ENCODE assay signal across 8 mouse cellular contexts in genomic region chr1:74587233-74587772, GRCm38 (mm10). TPM values are rescaled to one million over a fixed set of nuclear protein-coding genes. Genes with fewer than 3 reads are reported as not detected.
DNase-seq lines count a peak whose midpoint lies in the region; ATAC-seq and TF ChIP-seq lines count a peak whose summit lies in the region.

No protein-coding gene starts in this region.

- H3K27me3 ChIP-seq in cerebellum, adult 2 months (ENCODE audit: control insufficient read depth, insufficient read depth, low read length) = no peaks in the 10 kb centered on the region
- no peaks in the 10 kb centered on the region for H3K27me3 ChIP-seq in neural tube, embryonic 11.5 days (ENCODE audit: control insufficient read depth, insufficient read depth, low read length)
- H3K27me3 ChIP-seq in hindbrain, embryonic 12.5 days = no peaks in the 10 kb centered on the region
- no peaks in the 10 kb centered on the region for H3K27me3 ChIP-seq in midbrain, embryonic 11.5 days (ENCODE audit: control insufficient read depth, insufficient read depth, low read length)

- no peak for DNase-seq in cerebellum, adult 2 months
- no peak for DNase-seq in cerebellum, postnatal 10 days
- DNase-seq in neural tube, embryonic 11.5 days (ENCODE audit: low spot score) = no peak
- no peak for DNase-seq in neural tube, embryonic 10.5 days (ENCODE audit: extremely low spot score, low spot score)
- no peak for DNase-seq in midbrain, embryonic 11.5 days (ENCODE audit: low spot score, missing footprints)
- DNase-seq in embryo, embryonic 10.5 days (ENCODE audit: low spot score) = no peak

- H3K27ac ChIP-seq in cerebellum, adult 2 months (ENCODE audit: insufficient read depth, low read length) = peak overlapping the region; percentile 57
- H3K27ac ChIP-seq in neural tube, embryonic 11.5 days (ENCODE audit: low read depth, low read length) = peak overlapping the region; percentile 67
- peak overlapping the region; percentile 85 for H3K27ac ChIP-seq in hindbrain, embryonic 12.5 days
- H3K27ac ChIP-seq in midbrain, embryonic 11.5 days (ENCODE audit: low read depth, low read length) = 0 out of 2 replicates have a peak overlapping the region, but pooled peaks have one; percentile 52

- H3K9ac ChIP-seq in neural tube, embryonic 11.5 days (ENCODE audit: low read length) = peak overlapping the region; percentile 79
- H3K9ac ChIP-seq in hindbrain, embryonic 12.5 days = peak overlapping the region; percentile 83
- peak overlapping the region; percentile 80 for H3K9ac ChIP-seq in midbrain, embryonic 11.5 days (ENCODE audit: low read length)

- peaks cover 5% of the 10 kb centered on the region; the same call in 1 of the 2 replicates for H3K36me3 ChIP-seq in neural tube, embryonic 11.5 days (ENCODE audit: control insufficient read depth, insufficient read depth, low read length)
- peaks cover 36% of the 10 kb centered on the region for H3K36me3 ChIP-seq in hindbrain, embryonic 12.5 days
- peaks cover 5% of the 10 kb centered on the region; the same call in 1 of the 2 replicates for H3K36me3 ChIP-seq in midbrain, embryonic 11.5 days (ENCODE audit: control insufficient read depth, insufficient read depth, low read length)

- no peak for TF ChIP-seq CTCF in cerebellum, adult 2 months (IDR thresholded peaks at IDR 0.05; ENCODE audit: borderline replicate concordance, insufficient read depth, low read depth, low read length)

- peaks cover 3% of the 10 kb centered on the region; the same call in 1 of the 2 replicates for H3K4me1 ChIP-seq in cerebellum, adult 2 months (ENCODE audit: control insufficient read depth, insufficient read depth, low read length)
- H3K4me1 ChIP-seq in neural tube, embryonic 11.5 days (ENCODE audit: control insufficient read depth, insufficient read depth, low read length) = peaks cover 13% of the 10 kb centered on the region
- peaks cover 26% of the 10 kb centered on the region for H3K4me1 ChIP-seq in hindbrain, embryonic 12.5 days
- peaks cover 18% of the 10 kb centered on the region for H3K4me1 ChIP-seq in midbrain, embryonic 11.5 days (ENCODE audit: control insufficient read depth, insufficient read depth, low read length)

- H3K9me3 ChIP-seq in neural tube, embryonic 11.5 days (ENCODE audit: control insufficient read depth, low read length) = no peaks in the 10 kb centered on the region
- no peaks in the 10 kb centered on the region for H3K9me3 ChIP-seq in hindbrain, embryonic 12.5 days (replicated peaks)
- no peaks in the 10 kb centered on the region for H3K9me3 ChIP-seq in midbrain, embryonic 11.5 days (ENCODE audit: control insufficient read depth, low read length)

- 1% methylated on average over 24 of the region's 24 CpGs for WGBS in cerebellum, adult 2 months
- WGBS in neural tube, embryonic 11.5 days = under 1% methylated on average over 24 of the region's 24 CpGs
- WGBS in hindbrain, embryonic 12.5 days = 0% methylated on average over 24 of the region's 24 CpGs
- WGBS in midbrain, embryonic 11.5 days = under 1% methylated on average over 24 of the region's 24 CpGs

- H3K4me3 ChIP-seq in cerebellum, adult 2 months (replicated peaks; ENCODE audit: insufficient read depth, low read depth, low read length) = peak overlapping the region; percentile 90
- peak overlapping the region; percentile 93 for H3K4me3 ChIP-seq in neural tube, embryonic 11.5 days (ENCODE audit: low read depth, low read length)
- peak overlapping the region; percentile 66 for H3K4me3 ChIP-seq in hindbrain, embryonic 12.5 days
- H3K4me3 ChIP-seq in midbrain, embryonic 11.5 days (ENCODE audit: low read depth, low read length) = peak overlapping the region; percentile 82

- H3K4me2 ChIP-seq in neural tube, embryonic 11.5 days (ENCODE audit: low read depth) = peak overlapping the region; percentile 89
- H3K4me2 ChIP-seq in hindbrain, embryonic 12.5 days (replicated peaks) = peak overlapping the region; percentile 95
- H3K4me2 ChIP-seq in midbrain, embryonic 11.5 days = peak overlapping the region; percentile 67

- ATAC-seq in neural tube, embryonic 11.5 days (ENCODE audit: insufficient read depth, low FRiP score, low TSS enrichment) = no peak; the same call in 1 of the 2 replicates
- ATAC-seq in hindbrain, embryonic 12.5 days (ENCODE audit: low FRiP score) = no peak; the same call in 1 of the 2 replicates
- peak; percentile 8; the same call in 1 of the 2 replicates for ATAC-seq in midbrain, embryonic 11.5 days (ENCODE audit: low FRiP score)
- ATAC-seq in monocyte, adult 5-6 weeks (replicated peaks; ENCODE audit: insufficient number of reproducible peaks, low FRiP score, low TSS enrichment, poor library complexity, severe bottlenecking) = no peak; the same call in 1 of the 2 replicates

- TF ChIP-seq POLR2A in cerebellum, adult 2 months (IDR thresholded peaks at IDR 0.05; ENCODE audit: borderline replicate concordance, insufficient read depth, low read length) = no peak

RNA-seq across cellular contexts. Expression of gene Zfp142, which starts 0.7 kb away (rescaled TPM):
- polyA plus RNA-seq in cerebellum, adult 2 months (2012; rRNA removed) = 26.8 and 30.1 TPM in 2 replicates
- 9.7 and 10.2 TPM in 2 replicates for polyA plus RNA-seq in neural tube, embryonic 11.5 days (2014; fragmentation: Nextera tagmentation; extraction: Ambion mirVana)
- polyA plus RNA-seq in hindbrain, embryonic 12.5 days (2016; fragmentation: Nextera tagmentation; extraction: Ambion mirVana) = 10.1 and 12.1 TPM in 2 replicates
- 6.9 and 8.3 TPM in 2 replicates for polyA plus RNA-seq in midbrain, embryonic 11.5 days (2014; fragmentation: Nextera tagmentation; extraction: Ambion mirVana)
- total RNA-seq in monocyte, adult 5-6 weeks (2017) = 6.4 to 18.3 TPM (median 16.4 TPM) in 3 replicates

RNA-seq across cellular contexts. Expression of gene Bcs1l, which starts 0.8 kb away (rescaled TPM):
- polyA plus RNA-seq in cerebellum, adult 2 months (2012; rRNA removed) = 26.7 and 28.9 TPM in 2 replicates
- polyA plus RNA-seq in neural tube, embryonic 11.5 days (2014; fragmentation: Nextera tagmentation; extraction: Ambion mirVana) = 20.3 and 21.2 TPM in 2 replicates
- polyA plus RNA-seq in hindbrain, embryonic 12.5 days (2016; fragmentation: Nextera tagmentation; extraction: Ambion mirVana) = 15.3 and 16.8 TPM in 2 replicates
- 16.9 and 22.0 TPM in 2 replicates for polyA plus RNA-seq in midbrain, embryonic 11.5 days (2014; fragmentation: Nextera tagmentation; extraction: Ambion mirVana)
- 3.1 to 10.1 TPM (median 5.5 TPM) in 3 replicates for total RNA-seq in monocyte, adult 5-6 weeks (2017)

RNA-seq across cellular contexts. Expression of gene Rnf25, which starts 13.9 kb away (rescaled TPM):
- polyA plus RNA-seq in cerebellum, adult 2 months (2012; rRNA removed) = 145 and 146 TPM in 2 replicates
- polyA plus RNA-seq in neural tube, embryonic 11.5 days (2014; fragmentation: Nextera tagmentation; extraction: Ambion mirVana) = 9.0 and 9.4 TPM in 2 replicates
- 35.2 and 35.8 TPM in 2 replicates for polyA plus RNA-seq in hindbrain, embryonic 12.5 days (2016; fragmentation: Nextera tagmentation; extraction: Ambion mirVana)
- polyA plus RNA-seq in midbrain, embryonic 11.5 days (2014; fragmentation: Nextera tagmentation; extraction: Ambion mirVana) = 9.0 and 11.4 TPM in 2 replicates
- total RNA-seq in monocyte, adult 5-6 weeks (2017) = 30.7 to 48.3 TPM (median 36.2 TPM) in 3 replicates

RNA-seq across cellular contexts. Expression of gene Stk36, which starts 13.9 kb away (rescaled TPM):
- polyA plus RNA-seq in cerebellum, adult 2 months (2012; rRNA removed) = 4.7 and 6.2 TPM in 2 replicates
- 17.2 and 23.3 TPM in 2 replicates for polyA plus RNA-seq in neural tube, embryonic 11.5 days (2014; fragmentation: Nextera tagmentation; extraction: Ambion mirVana)
- polyA plus RNA-seq in hindbrain, embryonic 12.5 days (2016; fragmentation: Nextera tagmentation; extraction: Ambion mirVana) = 21.3 and 34.3 TPM in 2 replicates
- polyA plus RNA-seq in midbrain, embryonic 11.5 days (2014; fragmentation: Nextera tagmentation; extraction: Ambion mirVana) = 16.1 and 18.5 TPM in 2 replicates
- total RNA-seq in monocyte, adult 5-6 weeks (2017) = 1.2 TPM in 1 of 3 replicates, not detected in the others

RNA-seq across cellular contexts. Expression of gene Usp37, which starts 43.2 kb away (rescaled TPM):
- polyA plus RNA-seq in cerebellum, adult 2 months (2012; rRNA removed) = 11.7 and 12.5 TPM in 2 replicates
- 40.4 and 42.6 TPM in 2 replicates for polyA plus RNA-seq in neural tube, embryonic 11.5 days (2014; fragmentation: Nextera tagmentation; extraction: Ambion mirVana)
- 35.3 and 38.5 TPM in 2 replicates for polyA plus RNA-seq in hindbrain, embryonic 12.5 days (2016; fragmentation: Nextera tagmentation; extraction: Ambion mirVana)
- polyA plus RNA-seq in midbrain, embryonic 11.5 days (2014; fragmentation: Nextera tagmentation; extraction: Ambion mirVana) = 46.9 and 52.3 TPM in 2 replicates
- total RNA-seq in monocyte, adult 5-6 weeks (2017) = 19.4 to 49.5 TPM (median 24.4 TPM) in 3 replicates
